Mouse (Mus musculus): ENCODE results near the gene Cmtm8.

Gene Cmtm8

DNA sequence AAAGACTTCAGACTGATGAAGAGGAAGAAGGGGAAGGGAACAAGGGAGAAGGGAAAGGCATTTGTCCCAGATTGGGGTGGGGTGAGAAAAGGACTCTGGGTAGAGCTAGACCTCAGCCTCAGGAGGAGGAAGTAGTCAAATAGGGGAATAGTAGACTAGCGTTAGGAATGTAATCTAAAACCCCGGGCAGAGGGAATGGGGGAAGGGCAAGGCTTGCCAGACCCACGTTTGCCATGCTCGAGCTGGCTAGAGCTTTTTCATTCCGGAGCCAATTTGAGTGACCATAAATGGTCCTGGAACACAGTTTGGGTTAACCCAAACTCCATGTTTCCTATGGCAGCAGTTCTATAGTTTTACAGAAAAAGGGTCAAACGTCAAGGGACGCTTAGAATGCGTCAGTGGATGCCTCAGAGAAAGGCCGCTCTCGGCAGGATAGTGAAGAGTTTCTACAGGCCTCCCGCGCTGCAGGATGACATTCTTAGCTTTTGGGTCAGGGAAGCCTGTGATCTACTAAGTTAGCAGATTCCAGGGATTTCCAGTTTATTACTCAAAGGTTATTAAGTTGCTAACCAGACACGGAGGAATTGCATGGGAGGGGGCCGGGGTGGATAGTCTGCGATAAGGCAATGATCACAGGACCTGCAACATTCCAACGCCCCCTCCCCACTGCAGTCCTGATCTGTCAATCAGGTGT, 58.4 kb downstream of the Cmtm8 start:
- no peak for DNase-seq

DNA sequence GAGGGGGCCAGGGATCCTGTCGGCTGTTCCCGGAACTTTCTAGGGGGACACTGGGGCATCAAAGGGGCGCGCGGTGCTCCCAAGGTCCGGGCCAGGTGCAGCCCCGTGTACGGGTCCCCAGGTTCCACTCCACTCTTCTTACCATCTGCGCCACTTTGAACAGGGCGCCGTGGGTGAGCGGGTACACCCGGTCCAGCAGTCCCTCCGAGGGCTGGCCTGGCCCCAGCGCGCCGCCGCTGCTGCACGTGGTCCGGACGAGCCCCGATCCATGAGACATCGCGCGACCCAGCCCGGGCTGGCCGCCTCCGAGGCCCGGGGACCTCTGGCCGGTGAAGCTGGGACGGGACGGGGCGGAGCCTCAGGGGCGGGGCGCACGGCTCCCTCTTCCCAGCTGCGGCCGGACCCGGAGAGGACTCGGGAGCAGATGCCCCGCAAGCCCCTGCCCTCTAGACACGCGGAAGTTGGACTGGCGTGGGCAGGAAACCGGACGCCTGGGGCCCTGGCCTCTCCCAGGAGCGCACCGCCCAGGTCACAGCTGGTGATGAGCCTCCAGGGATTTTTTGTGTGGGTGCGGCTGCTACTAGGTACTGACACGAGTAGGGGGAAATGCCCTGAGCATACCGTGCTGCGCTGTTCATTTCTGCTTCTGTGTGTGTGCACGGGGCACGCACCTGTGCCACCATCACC, 62.3 kb downstream of the Cmtm8 start, which contains the start of gene Cmtm7:
Gene Cmtm7, minus strand, starts transcription at position 331 of the 687 bp plus-strand sequence.
- peak; percentile 78 for DNase-seq

DNA sequence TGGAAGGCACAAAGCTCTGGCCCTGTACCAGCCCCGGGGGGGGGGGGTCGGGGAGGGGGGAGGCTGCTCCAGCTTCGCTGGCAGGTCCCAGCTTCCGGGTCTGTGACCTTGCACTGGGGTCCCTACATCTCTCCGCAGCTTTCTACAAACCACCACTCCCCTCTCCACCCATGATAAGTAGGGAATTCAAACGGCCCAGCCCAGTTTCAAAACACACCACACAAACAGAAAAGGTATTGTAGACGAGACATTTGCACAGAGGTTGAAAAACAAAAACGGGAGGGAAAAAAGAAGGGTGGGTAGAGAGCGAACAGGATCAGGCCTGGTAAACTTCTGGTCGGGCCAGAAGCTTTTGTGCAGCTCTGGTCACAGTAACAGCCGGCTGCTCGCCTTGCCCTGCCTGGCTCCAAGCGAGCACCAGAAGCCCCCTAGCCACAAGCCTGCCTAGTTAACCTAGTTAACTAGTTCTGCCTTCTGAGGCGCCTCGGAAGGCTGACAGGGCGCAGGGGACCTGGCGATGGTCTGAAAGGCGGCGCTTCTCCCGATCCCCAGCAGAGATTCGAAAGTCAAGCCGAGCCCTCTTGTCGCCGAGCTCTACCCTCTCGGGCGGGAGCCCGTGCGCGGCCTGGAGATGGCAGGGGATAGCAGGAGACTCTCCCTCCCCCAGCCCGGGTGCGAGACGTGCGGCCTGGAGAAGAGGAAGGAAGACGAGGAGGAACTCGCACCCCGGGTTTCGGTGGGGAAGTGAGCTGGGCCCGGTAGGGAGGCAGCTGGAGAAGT, 63.0 kb downstream of the Cmtm8 start:
- DNase-seq, result peak; percentile 52

DNA sequence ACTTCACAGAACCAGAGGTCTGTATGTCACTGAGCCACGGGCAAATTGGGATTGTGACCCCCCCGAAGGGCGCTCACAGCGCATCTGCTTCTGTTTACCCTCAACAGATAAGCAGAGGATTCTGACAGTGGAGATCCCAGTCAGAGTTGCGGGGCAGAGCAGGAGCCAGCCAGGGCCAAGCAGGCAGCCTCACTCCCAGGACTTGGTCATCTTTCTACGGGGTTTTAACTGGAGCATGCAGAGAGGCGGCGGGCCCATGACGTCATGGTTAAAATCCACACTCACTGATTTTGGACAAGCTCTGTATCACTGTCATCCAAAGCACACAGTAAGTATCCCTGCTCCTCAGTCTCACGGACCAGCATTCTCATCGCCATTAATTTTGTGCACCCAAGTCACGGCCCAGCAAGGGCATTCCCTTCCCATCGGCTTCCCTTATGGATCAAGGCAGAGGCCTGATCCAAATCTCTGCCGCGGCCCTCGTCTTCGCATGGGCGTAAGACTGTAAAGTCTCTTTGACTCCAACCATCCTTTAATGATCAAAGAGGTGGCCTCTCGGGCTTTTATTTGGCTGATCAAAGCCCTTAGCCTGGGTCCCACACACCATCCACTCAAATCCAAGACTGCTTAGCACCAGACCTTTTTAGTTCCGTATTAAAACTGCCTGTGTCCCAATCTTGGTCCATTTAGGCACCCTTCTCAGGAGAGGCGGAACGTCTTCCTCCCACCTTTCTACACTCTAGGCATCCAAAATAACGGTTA, 63.8 kb downstream of the Cmtm8 start:
- DNase-seq, result no peak

DNA sequence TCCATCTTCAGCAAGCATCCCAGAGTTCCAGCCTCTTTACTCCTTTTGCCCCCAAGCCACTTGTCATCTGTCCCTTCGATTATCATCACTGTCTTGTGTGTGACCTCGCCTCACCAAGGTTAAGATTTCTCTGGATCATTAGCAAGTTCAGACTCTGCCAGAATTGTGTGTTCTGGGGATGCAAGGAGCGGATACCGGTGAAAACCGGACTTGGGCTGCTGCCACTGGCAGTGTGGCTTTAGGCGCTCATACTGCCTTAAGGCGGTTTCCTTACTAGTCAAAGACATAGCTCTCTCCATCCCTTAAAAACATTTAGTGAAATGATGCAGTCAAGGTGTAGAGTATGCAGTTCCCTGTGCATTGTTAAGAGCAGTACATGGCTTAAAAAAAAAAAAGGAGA, 65.1 kb downstream of the Cmtm8 start:
- DNase-seq, result no peak

DNA sequence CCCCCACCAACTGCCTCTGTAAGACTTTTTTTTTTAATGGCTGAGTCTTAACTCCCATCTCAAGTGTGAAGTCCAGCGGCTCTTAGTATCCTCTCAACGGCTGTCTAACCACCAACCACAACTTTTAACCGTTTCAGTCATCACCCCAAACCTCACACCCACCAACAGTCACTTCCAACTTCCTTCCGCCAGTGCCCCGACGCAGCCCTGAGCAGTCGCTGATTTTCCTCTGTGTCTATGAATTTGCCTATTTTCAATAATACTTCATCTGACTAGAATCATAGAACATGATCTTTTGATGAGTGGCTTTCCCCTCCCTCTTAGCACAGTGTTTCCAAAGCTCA, 65.9 kb downstream of the Cmtm8 start:
- DNase-seq, result peak; percentile 21

DNA sequence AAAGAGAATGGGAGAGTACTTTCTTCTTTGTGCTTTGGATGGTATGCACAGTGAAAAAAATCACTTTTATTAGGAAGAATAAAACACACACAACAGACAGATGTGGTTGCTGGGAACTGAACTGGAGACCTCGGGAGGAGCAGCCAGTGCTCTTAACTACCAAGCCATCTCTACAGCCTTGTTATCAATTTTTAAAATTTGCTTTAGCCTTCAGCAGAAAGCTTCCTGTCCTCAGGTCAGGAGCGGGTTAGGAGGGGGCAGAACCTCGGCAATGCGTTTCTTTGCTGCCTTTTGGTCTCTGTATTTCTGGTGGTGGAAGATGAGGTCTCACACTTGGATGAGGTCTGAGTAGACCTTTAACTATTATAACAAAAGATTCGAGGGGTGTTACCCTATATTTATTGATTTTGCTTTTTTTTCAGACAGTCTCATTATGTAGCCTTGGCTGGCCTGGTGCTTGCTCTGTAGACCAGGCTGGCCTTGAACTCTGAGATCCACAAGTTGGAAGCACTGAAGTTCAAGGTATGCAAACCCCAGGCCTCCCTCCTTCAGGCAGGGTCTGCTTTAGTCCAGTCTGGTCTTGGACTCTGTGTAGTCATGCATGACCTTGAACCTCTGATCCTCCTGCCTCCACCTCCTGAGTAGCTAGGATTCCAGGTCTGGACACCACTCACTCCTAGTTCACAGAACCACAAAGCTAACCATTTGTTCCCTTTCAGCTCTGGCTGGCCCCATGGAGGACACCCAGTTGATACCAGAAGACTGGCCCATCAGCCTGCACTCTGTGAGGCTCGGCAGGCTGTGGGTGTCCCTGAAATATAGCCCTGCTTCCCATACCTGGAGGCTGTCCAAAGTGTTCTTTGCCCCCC, 66.5 kb downstream of the Cmtm8 start:
- no peak for DNase-seq

DNA sequence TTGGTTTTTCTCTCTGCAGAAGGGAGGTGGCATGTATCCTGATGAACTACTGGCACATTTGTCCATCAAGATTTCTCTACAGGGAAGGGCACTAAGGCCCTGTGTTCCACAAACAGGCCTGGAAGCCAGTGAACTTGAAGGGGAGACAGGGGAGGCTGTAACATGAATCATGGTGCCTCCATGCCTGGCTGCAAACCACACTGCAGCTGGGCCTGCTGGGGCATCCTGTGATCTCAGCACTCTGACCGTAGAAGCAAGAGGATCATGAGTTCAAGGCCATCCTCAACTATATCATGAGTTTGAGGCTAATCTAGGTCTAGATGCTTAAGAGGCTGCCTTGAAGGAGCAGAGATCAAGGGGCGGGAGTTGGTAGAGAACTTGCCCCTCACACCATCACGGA, 67.6 kb downstream of the Cmtm8 start:
- no peak for DNase-seq

DNA sequence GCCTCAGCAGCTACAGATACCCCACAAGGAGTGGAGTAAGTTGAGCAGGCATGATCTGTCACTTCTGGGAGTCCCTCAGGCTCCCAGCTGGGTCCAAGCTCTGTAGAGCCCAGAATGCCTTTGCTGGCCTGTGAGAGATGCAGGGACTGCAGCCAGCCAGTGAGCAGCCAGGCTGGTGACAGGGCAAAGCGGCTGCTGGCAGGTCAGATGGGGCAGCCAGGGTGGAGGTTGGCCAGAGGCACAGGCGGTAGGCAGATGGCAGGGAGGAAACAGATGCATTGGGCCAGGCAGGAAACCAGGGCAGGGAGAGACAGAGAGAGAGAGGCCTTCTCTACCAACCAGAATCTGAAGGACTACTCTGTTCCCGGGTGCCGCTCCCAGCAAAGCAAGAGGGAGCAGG, 68.7 kb downstream of the Cmtm8 start:
- DNase-seq, result peak; percentile 16

DNA sequence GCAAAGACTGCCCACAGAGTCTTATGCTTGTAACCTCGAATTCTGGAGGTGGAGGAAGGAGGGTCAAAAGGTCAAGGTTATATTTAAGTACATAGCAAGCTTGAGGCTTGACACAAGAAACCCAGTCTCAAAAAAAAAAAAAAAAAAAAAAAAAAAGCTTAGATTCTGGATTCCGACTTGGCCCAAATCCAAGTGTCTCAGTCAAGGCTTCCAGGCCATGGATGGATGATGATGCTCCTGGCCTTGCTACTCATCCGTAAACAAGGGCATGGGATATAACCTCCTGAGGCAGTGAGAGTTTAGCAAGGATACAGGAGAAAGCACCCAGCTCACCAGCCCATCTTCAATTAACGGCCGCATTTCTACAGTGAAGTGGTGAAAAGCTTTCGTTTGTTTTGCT, 69.3 kb downstream of the Cmtm8 start:
- DNase-seq, result no peak

DNA sequence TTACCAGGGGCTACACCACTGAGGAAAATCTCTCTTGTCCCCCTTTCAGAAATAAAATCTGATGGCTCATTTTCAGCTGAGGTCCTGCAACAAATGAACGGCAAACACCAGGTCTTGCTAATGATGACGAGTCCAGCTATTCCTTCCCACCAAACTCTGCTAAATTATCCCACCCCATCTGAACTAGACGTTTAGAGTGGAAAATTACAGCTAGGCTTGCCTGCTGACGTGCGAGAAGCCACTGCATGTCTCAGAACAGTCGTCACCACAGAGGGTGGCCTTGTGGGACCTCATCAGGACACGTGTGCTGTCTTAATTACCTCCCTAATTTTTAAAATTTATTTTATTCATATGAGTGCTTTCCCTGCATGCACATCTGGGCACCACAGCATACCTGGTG, 72.4 kb downstream of the Cmtm8 start:
- DNase-seq, result no peak

DNA sequence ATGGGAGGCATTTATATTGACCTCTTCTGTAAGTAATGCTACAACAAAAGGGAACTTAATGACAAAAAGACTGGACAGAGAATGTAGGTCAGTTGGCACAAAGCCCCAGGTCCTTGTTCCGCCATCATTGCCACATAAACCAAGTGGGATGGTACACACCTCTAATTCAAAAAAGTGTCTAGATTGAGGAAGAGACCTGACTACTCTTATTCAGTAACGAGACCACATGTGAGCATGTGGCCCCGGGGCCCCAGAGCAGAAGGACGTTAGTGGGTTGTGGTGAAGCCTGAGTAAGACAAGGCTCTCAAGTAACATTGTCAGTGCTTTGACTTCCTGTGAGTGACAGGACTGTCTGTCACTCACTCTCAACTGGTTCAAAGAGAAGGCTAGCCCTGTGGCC, 73.7 kb downstream of the Cmtm8 start:
- peak; percentile 21 for DNase-seq

DNA sequence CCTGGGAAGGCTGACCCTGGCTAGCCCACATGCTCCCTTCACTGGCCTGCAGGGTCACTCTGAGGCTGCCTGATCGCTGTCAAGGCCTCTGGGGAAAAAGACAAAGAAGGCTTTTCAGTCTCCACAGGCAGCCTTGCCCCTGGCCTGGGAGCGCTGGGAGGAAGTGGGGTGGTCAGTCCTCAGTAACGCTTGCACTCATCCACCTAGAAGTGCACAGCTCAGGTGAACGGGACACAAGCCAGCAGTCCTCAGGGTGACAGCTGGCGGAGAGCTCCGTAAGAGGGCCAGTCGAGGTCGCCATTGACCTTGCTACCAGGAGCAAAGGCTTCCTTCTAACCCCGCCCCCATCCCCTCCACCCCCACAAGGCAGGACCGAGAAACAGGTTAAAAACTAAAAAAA, 75.9 kb downstream of the Cmtm8 start:
- DNase-seq, result no peak

DNA sequence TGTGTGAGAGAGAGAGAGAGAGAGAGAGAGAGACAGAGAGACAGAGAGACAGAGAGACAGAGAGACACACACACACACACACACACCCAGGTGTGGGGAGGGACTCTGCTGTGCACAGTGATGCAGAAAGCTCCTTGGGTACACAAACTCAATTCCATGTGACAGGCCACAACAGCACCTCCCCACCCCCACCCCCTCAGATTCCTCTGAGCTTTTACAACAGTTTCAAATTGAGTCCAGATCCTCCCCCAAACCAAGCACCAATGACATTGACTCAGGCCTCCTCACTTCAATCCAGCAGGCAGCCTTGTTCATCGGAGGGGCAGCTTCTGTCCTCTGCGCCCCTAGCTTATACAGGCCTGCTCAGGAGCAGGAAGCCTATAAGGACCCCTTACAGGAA, 76.4 kb downstream of the Cmtm8 start:
- no peak for DNase-seq

DNA sequence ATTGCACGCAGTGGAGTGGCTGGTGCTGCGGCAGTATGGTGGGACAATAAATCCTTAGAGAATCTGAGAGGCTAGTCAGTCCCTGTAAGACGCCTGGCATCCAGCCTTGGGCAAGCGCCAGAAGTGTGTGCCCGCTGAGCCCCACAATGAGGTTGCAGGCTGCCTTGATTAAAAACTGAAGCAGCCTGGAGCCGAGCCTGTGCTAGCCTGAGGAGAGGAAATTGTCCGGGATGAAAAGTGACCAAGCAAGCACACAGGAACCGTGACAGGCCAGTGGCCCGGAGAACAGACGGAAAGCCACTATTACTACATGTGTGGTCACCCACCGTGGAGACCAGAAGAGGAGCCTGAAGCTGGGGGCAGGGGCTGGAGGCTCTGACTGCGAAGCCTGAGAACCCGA, 76.9 kb downstream of the Cmtm8 start:
- no peak for DNase-seq

DNA sequence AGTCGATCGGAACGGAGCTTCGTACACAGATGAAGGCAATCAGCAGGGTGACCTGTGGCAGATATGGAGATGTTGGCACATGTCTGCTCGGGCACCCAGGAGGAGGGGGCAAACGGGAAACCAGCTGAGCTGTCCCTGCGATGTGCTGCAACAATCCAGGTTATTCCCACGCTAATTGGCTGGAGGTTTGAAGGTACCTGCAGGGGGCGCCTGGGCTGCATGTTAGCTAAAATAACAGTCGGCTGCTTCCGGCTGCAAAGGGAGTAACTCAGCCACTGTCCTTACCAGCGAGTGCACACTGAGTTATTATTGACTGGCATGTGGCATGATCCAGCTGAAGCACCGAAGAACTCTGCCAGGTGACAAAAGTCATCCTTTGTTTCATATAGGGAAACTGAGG, 80.6 kb downstream of the Cmtm8 start:
- DNase-seq, result peak; percentile 56

DNA sequence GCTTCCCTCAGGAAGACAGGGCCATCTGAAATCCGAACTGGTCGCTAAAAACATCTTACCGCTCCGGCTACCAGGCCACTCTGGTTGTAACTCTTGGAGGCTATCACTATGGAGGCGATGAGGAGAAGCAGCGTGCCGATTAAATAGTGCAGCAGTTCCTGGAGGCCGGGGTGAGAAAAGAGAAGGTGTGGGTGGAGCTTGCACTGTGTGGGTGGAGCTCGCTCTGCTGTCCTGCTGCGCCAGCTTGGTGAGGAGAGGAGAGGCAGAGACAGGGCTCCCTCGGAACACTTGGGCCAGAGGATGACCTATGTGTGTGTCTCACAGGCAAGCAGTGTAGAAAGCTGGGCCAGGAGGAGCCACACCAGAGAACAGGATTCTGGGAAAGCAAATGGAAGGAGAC, 82.1 kb downstream of the Cmtm8 start:
- DNase-seq, result no peak

DNA sequence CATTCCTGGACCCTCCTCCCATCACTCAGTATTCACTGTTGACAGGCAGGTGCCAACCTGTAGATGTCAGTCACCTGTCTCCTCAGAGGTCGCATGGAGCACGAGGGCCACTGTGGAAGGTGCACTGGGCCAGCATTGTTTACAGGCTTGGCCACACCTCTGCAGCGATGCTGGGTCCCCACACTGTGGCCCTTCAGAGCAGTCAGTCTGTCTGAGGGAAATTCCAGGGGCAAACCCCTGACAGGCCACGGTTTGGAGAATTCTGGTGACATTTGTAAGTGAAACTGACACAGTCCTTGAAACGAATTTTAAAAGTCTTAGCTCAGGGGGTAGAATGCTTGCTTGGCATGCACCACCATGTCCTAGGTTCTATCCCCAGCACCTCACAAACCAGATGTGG, 83.6 kb downstream of the Cmtm8 start:
- DNase-seq, result no peak

DNA sequence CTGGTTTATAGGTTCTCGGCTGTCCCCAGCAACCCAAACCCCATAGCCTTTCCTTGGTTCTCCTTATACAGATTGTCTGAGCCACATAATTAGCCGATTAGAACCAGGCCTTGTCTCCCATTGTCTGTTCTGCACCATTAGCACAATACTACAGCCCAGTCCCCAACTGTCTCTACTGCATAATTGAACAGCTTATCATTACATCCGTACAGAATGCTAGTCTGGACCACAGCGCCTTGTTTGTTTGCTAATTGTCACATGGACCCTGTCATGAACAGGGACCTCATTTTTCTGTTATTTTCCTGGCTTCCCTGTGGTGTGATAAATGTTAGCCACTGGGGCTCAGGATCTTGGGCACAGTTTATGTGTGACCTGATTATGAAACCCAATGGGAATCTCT, 84.1 kb downstream of the Cmtm8 start:
- no peak for DNase-seq

DNA sequence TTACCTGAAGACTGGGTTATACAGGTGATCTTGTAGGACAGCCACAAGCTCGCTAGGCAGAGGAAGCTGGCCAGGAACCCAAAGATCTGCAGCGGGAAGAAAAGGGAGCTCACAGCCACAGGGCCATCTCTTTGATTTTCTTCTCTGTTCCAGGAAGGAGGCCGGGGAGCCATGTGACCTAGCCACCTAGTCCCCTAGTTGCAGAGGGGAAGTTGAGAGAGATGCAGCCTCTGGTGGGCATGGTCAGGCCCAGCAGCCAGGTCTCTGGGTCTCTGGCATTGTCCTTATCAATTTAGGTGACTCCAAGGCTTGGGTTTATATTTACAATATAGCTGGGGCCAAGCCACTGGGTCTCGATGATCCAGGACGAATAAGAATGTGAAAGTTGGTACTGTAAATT, 85.2 kb downstream of the Cmtm8 start:
- no peak for DNase-seq

DNA sequence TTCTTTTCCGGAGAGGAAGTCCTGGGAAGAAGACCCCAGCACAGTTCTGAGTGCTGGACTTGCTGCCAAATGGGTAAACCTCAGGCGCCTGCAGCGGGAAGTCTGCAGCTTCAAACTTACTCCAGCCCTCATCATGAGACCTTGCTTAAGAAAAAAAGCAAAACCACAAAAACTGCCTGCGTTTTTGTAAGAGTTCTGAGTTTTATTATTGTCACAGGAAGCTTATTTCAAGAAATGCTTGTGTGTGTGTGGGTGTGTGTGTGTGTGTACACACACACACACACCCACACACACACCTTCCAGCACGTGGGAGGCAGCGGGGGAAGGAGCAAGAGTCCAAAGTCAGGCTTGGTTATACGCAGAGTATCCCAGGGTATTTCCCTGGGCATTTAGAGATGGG, 85.7 kb downstream of the Cmtm8 start:
- DNase-seq, result no peak

DNA sequence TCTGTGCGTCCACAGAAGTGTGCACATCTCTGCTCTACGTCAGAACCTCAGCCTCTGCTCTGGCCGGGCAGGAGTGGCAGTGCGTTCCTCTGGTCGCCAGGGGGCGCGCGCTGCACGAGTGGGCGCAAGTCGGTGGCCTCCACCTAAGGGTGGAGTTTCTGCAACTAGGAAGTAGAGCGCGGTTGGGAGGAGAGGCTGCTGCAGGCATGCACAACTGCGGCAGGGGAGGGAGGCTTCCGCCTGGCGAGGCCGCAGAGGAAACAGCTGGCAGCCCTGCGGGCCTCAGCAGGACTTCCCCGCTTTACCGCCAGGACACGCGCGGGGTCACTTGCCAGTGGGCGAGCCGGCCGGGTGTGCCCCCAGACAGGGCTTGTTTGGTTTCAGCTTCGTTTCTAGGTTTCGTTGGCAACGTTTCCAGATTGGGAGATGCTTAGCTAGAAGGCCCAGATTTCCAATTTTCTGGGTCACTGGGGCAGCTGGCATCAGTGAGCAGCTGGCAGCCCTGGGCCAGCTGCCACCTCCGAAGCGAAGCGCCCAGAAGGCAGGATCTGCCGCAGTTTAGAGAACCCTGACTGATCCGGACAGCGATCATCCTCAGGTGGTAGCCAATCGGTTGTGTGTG, 91.0 kb downstream of the Cmtm8 start:
- peak; percentile 92 for DNase-seq

All from liver (tissue).